Mouse (Mus musculus) hindbrain, embryonic 10.5 days (tissue): ENCODE results near the gene Ssr2. TPM values are rescaled to one million over a fixed set of nuclear protein-coding genes. Genes with fewer than 3 reads are reported as not detected.
"Not testable (repeated sequence)": the region's sequence is repeated elsewhere in the genome, so short reads cannot be mapped to it uniquely, and the experiment has no call there.

Experiments used
- DNase-seq: peaks from one replicate; pipeline ENCODE4 v3.0.0-alpha.2; 2017; ENCODE audit warnings: low spot score
- H3K27ac ChIP-seq: fragments of 300-500 bp; sonication (generic); 2 replicates; pipeline ENCODE4 v1.5.1; 2016; ENCODE audit warnings: mild to moderate bottlenecking, moderate library complexity
- H3K27me3 ChIP-seq: fragments of 300-500 bp; sonication (generic); 2 replicates; pipeline ENCODE4 v1.6.1; 2016; ENCODE audit warnings: mild to moderate bottlenecking; ENCODE audit not compliant: poor library complexity, insufficient read depth, severe bottlenecking
- H3K36me3 ChIP-seq: fragments of 300-500 bp; sonication (generic); 2 replicates; pipeline ENCODE4 v1.6.1; 2016; ENCODE audit warnings: mild to moderate bottlenecking, moderate library complexity
- H3K4me1 ChIP-seq: fragments of 300-500 bp; sonication (generic); replicated peaks from 2 replicates; pipeline ENCODE4 v1.6.1; 2016; ENCODE audit warnings: mild to moderate bottlenecking
- H3K4me3 ChIP-seq: fragments of 300-500 bp; sonication (generic); 2 replicates; pipeline ENCODE4 v1.5.1; 2016; ENCODE audit warnings: mild to moderate bottlenecking, moderate library complexity
- H3K9me3 ChIP-seq: fragments of 300-500 bp; sonication (generic); 2 replicates; pipeline ENCODE4 v1.6.1; 2016; ENCODE audit warnings: mild to moderate bottlenecking, moderate library complexity
- WGBS: fragments of 180-500 bp; shearing (Covaris S2); methylation state at CpG from one replicate; pipeline ENCODE4 v1.1.7; 2016; 5-methylcytosine and 5-hydroxymethylcytosine counted together
- polyA plus RNA-seq: library from polyadenylated mRNA; unstranded; fragments of >200 nt; fragmentation: Nextera tagmentation; extraction: Ambion mirVana; gene quantifications from 2 replicates; pipeline ENCODE4 v1.2.1, GENCODE M21; 2016

Ssr2 gene
- polyA plus RNA-seq, 1 experiment from 2014 or later, result 207 TPM

- peak; percentile 66 for DNase-seq
- no peaks in the 10 kb centered on the region for H3K9me3 ChIP-seq
- no peak overlapping the region for H3K27ac ChIP-seq
- WGBS, result 32% methylated on average over 6 of the region's 6 CpGs
- H3K27me3 ChIP-seq, result 0 out of 2 replicates have a peak, but pooled peaks cover 6% of the 10 kb centered on the region
- H3K4me3 ChIP-seq, result no peak overlapping the region
- peaks cover 21% of the 10 kb centered on the region for H3K4me1 ChIP-seq
- no peaks in the 10 kb centered on the region for H3K36me3 ChIP-seq
These were observed 28.1 kb downstream of the Ssr2 start for GRCm38 (mm10) chr3:88603714-88604161.

GRCm38 (mm10) chr3:88604863-88605262 is 29.2 kb downstream of the Ssr2 start:
- H3K4me1 ChIP-seq, result peaks cover 21% of the 10 kb centered on the region
- DNase-seq, result no peak
- no peak overlapping the region for H3K4me3 ChIP-seq
- 92% methylated on average over 7 of the region's 7 CpGs for WGBS
- H3K27ac ChIP-seq, result no peak overlapping the region
- H3K9me3 ChIP-seq, result no peaks in the 10 kb centered on the region
- no peaks in the 10 kb centered on the region for H3K36me3 ChIP-seq
- 0 out of 2 replicates have a peak, but pooled peaks cover 6% of the 10 kb centered on the region for H3K27me3 ChIP-seq

GRCm38 (mm10) chr3:88605666-88606065 is 30.0 kb downstream of the Ssr2 start, which contains the start of gene Arhgef2:
TSS of gene Arhgef2 (plus strand) at chr3:88605966.
- H3K27me3 ChIP-seq, H3K36me3 ChIP-seq, H3K9me3 ChIP-seq, DNase-seq: not testable (repeated sequence)
- 89% methylated on average over 2 of the region's 2 CpGs for WGBS
- peaks cover 21% of the 10 kb centered on the region for H3K4me1 ChIP-seq
- peak within 1 kb of the TSS; percentile 77; the same call in 1 of the 2 replicates for H3K27ac ChIP-seq
- H3K4me3 ChIP-seq, result peak within 1 kb of the TSS; percentile 51

DNA sequence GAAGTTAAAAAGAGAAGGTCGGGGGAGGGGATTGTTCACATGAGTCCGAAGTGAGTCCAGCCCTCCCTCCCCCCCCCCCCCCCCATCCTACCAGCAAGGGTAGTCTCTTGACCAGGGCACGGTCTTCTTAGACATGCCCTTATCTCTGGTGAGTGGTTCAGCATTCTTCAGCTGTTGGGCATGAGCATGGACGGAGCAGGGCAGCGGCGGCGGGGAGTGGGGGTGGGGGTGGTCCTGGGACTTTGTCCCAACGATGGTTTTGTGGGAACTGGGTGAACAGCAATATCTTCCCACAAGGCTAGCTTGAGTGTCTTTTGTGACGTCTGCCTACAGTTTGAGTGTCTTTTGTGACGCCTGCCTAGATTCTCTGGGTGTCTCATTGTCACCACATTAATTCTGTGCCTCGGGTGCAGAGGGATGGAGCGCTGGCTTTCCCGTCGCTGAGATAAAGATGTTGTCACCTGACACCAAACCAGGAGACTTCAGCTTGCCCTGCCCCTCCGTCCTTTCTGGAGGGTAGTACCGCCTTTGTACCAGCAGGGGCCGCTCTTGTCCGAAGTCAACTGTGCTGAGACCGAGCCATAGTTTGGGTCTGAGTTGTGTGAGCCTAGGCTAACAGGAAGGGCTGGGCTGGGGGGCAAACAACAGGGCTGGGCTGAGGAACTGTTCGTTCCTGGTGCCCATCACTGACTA is 31.5 kb downstream of the Ssr2 start:
- H3K27ac ChIP-seq, result peak overlapping the region; percentile 77

DNA sequence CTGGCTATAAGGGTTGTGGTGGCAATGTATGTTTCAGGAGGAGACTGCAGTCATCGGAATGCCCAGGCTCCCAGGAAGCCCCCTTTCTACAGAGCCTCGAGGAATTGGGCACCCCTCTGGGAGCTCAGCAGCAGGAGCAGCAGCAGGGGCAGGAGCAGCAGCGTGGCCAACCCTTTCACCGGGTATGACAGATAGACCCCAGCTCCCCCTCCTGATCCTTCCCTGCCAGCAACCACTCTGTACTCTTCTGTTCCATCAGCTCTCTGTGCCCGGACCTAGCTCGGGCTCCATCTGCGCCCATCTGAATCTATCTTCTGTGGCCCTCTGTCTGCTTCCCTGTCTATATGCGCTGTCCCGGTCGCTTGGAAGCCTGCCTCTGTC is 32.1 kb downstream of the Ssr2 start:
- Histone ChIP-seq H3K36me3 (no peaks in the 10 kb centered on the region), H3K4me1 (peaks cover 21% of the 10 kb centered on the region), H3K27me3 (0 out of 2 replicates have a peak, but pooled peaks cover 6% of the 10 kb centered on the region), H3K9me3 (no peaks in the 10 kb centered on the region), H3K4me3 (peak overlapping the region; percentile 51), H3K27ac (peak overlapping the region; percentile 62)
- no peak for DNase-seq
- 20% methylated on average over 10 of the region's 10 CpGs for WGBS

More for the DNA sequence above, 31.5 kb downstream of the Ssr2 start:
- DNase-seq, result peak; percentile 95
- Histone ChIP-seq H3K4me1 (peaks cover 21% of the 10 kb centered on the region), H3K4me3 (peak overlapping the region; percentile 51), H3K36me3 (no peaks in the 10 kb centered on the region), H3K27me3 (0 out of 2 replicates have a peak, but pooled peaks cover 6% of the 10 kb centered on the region), H3K9me3 (no peaks in the 10 kb centered on the region)
- under 1% methylated on average over 20 of the region's 20 CpGs for WGBS

GRCm38 (mm10) chr3:88609066-88609465 is 33.4 kb downstream of the Ssr2 start:
- no peaks in the 10 kb centered on the region for H3K36me3 ChIP-seq
- H3K27ac ChIP-seq, result no peak overlapping the region
- H3K9me3 ChIP-seq, result no peaks in the 10 kb centered on the region
- 0 out of 2 replicates have a peak, but pooled peaks cover 6% of the 10 kb centered on the region for H3K27me3 ChIP-seq
- H3K4me1 ChIP-seq, result peaks cover 18% of the 10 kb centered on the region
- DNase-seq, result no peak
- H3K4me3 ChIP-seq, result no peak overlapping the region
- WGBS, result 82% methylated on average over 4 of the region's 4 CpGs

DNA sequence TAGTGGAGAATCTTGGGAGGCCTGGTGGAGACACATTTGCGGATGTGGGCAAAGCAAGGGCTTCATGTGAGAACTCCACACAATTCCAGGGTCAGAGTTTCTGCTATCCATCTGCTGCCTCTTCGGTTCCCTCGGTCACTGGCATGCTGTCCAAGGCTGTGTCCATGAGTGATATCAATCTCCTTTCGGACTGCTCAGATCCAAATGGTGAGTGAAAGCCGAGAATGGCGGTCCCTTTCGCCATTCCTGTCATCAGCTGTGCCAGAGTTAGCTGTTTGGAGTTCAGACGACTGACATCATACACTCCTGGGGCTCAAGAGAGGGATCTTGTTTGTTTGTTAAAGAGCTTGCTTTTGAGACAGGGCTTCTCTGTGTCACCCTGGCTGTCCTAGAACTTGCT is 38.7 kb downstream of the Ssr2 start:
- 75% methylated on average over 8 of the region's 8 CpGs for WGBS

GRCm38 (mm10) chr3:88615117-88615516 is 39.4 kb downstream of the Ssr2 start:
- Histone ChIP-seq H3K36me3 (no peaks in the 10 kb centered on the region), H3K4me3 (peak overlapping the region; percentile 25; the same call in 1 of the 2 replicates), H3K27me3 (peaks cover 10% of the 10 kb centered on the region; the same call in 1 of the 2 replicates), H3K27ac (peak overlapping the region; percentile 53; the same call in 1 of the 2 replicates), H3K9me3 (no peaks in the 10 kb centered on the region), H3K4me1 (peaks cover 34% of the 10 kb centered on the region)
- no peak for DNase-seq
- 76% methylated on average over 5 of the region's 5 CpGs for WGBS

More for the DNA sequence above, 38.7 kb downstream of the Ssr2 start:
- no peaks in the 10 kb centered on the region for H3K9me3 ChIP-seq
- H3K4me1 ChIP-seq, result peaks cover 28% of the 10 kb centered on the region
- H3K27me3 ChIP-seq, result peaks cover 10% of the 10 kb centered on the region; the same call in 1 of the 2 replicates
- H3K36me3 ChIP-seq, result no peaks in the 10 kb centered on the region
- no peak overlapping the region for H3K4me3 ChIP-seq
- no peak for DNase-seq
- H3K27ac ChIP-seq, result 0 out of 2 replicates have a peak overlapping the region, but pooled peaks have one; percentile 41

- H3K36me3 ChIP-seq, result 0 out of 2 replicates have a peak, but pooled peaks cover under 1% of the 10 kb centered on the region
- peaks cover 43% of the 10 kb centered on the region for H3K4me1 ChIP-seq
- WGBS, result 60% methylated on average over 9 of the region's 9 CpGs
- H3K27ac ChIP-seq, result peak overlapping the region; percentile 53; the same call in 1 of the 2 replicates
- H3K9me3 ChIP-seq, result no peaks in the 10 kb centered on the region
- H3K27me3 ChIP-seq, result peaks cover 10% of the 10 kb centered on the region; the same call in 1 of the 2 replicates
- H3K4me3 ChIP-seq, result peak overlapping the region; percentile 25; the same call in 1 of the 2 replicates
- DNase-seq, result no peak
These were observed 40.3 kb downstream of the Ssr2 start for GRCm38 (mm10) chr3:88615902-88616391.

DNA sequence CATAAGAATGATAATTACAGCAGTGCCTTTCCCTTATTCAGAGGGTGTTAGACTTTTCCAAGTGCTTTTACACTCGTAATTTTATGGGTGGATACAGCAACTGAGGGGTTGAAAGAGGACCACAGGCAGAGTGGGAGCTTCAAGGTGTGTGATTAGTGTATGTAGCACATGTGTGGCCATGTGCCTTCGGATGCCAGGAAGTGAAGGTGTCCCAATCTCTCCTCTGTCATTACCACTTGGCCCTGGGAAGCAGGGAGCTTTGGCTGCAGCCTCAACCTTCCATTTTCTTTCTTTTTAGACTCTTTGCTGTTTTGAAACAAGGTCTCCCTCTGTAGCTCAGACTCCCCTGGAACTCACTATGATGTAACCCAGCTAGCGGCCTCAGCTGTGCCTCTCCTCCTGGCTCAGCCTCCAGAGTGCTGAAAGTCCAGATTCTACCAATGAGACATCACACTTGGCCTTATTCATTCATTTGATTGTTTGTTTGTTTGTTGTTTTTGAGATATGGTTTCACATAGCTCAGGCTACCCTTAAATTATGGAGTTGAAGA is 41.4 kb downstream of the Ssr2 start:
- 81% methylated on average over 3 of the region's 3 CpGs for WGBS
- no peak for DNase-seq

GRCm38 (mm10) chr3:88618074-88618871 is 42.6 kb downstream of the Ssr2 start:
- 69% methylated on average over 8 of the region's 8 CpGs for WGBS
- Histone ChIP-seq H3K27me3 (peaks cover 10% of the 10 kb centered on the region; the same call in 1 of the 2 replicates), H3K4me1 (peaks cover 57% of the 10 kb centered on the region), H3K4me3 (peak overlapping the region; percentile 18; the same call in 1 of the 2 replicates), H3K27ac (no peak overlapping the region; the same call in 1 of the 2 replicates), H3K9me3 (no peaks in the 10 kb centered on the region), H3K36me3 (0 out of 2 replicates have a peak, but pooled peaks cover 4% of the 10 kb centered on the region)
- no peak for DNase-seq

More for the DNA sequence above, 41.4 kb downstream of the Ssr2 start:
- Histone ChIP-seq H3K4me1 (peaks cover 46% of the 10 kb centered on the region), H3K27ac (no peak overlapping the region), H3K36me3 (0 out of 2 replicates have a peak, but pooled peaks cover 4% of the 10 kb centered on the region), H3K9me3 (no peaks in the 10 kb centered on the region), H3K27me3 (peaks cover 10% of the 10 kb centered on the region; the same call in 1 of the 2 replicates), H3K4me3 (no peak overlapping the region)
